Mouse (Mus musculus) adrenal gland, postnatal 36 days (tissue): ENCODE measurements around the gene Hp. TPM values are rescaled to one million over a fixed set of nuclear protein-coding genes. Genes with fewer than 3 reads are reported as not detected.
A peak's percentile ranks its signal among the peaks of the same experiment; 100 is the strongest.

Experiments used
- DNase-seq, 2 experiments: peaks; one replicate each; pipeline ENCODE4 v3.0.0; 2021; ENCODE audit warnings: mixed read lengths in 1 of 2
- total RNA-seq, 2 experiments: library from RNA; stranded (reverse); gene quantifications; 2 replicates each; pipeline ENCODE4 v1.2.3; 2021

Gene Hp
- total RNA-seq, 2 experiments from 2014 or later = 71.7 to 252 TPM

DNA sequence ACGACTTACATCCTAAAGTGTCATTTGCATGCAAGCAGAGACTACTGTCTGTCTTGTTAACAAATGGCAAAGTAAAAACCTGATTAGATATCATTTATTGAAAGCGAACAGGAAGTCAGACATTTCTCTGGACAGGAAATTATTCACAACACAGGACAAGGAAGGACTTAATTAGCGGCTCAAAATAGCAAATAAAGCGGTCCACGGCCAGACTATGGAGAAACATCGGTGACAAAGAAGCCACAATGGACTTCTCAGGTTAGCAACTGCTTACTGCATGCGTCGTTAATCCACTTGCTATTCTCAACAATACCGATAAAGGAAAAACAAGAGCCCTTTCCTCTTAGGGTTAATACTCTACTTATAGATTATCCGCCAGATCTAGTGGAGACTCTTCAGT lies 14.2 kb downstream of the Hp start:
- no peak for DNase-seq

DNA sequence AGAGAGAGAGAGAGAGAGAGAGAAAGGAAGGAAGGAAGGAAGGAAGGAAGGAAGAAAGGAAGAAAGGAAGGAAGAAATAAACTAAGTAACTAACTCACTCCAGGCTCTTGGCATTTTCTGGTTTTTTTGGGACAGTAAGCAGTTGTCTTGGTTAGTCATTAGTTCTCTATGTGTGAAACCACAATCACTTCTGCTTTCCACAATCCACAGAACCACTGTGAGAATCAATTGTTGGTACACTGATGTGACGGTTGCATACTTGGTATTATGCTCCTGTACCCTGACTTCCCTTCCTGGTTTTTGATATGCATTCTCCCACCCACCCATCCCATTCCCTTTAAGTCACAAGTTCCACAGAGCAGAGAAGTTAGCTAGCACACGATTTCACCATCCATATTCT lies 15.1 kb downstream of the Hp start:
- DNase-seq = no peak

DNA sequence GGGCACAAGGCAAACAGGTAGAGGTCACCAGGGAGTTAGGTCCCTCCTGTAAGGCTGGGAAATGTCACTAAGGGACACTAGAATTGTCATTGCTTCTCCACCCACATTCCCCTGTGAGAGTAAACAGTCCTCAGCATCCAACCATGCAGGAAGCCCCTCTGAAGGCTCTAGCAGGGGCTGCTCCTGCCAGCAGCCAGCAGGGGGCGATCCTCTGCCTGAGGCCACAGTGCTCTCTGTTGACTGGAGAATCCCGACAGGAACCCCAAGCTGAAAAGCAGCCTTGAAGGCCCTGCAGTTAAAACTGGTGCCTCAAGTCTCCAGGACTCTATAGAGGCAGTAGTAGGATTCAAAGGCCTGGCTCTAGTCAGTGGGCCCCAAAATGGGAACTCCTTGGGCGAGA lies 27.3 kb downstream of the Hp start:
- DNase-seq = peak in 1 of 2 experiments; percentile 38

DNA sequence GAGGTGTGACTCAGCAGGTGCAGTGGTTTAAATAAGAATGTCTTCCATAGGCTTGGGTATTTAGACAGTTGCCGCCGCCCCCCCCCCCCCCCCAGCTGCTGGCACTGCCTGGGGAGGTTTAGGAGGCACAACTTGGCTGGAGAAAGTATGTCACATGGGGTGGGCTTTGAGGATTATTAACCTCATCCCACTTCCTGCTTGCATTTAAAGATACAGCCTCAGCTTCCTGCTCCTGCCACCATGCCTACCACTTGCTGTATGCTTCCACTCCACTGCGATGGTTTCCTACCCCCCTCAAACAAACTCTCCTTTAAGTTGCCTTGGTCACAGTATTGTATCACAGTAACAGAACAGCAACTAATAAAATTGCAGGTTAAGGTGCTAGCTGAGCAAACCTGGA lies 34.9 kb downstream of the Hp start:
- DNase-seq = no peak

GRCm38 (mm10) chr8:109542748-109543519 lies 36.0 kb downstream of the Hp start:
- no peak for DNase-seq

DNA sequence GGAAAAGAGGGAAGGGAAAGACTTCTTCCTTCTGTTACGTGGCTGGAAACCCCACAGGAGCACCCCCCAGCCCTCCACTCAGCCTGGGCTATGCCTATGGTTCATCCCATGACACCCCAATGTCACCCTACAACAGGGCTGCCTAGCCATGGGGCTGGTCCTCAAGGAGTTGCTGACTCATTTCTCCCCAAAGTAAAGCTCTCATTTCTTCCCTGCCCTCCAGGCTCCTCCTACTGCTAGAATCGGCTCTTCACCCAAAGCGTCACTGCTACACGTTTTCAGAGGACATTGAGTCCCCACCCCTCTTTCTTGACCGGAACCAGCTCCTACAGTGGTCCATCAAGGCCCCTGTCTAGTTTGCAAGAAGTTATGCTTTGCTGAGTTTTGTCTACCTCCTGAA lies 36.8 kb downstream of the Hp start:
- no peak for DNase-seq

DNA sequence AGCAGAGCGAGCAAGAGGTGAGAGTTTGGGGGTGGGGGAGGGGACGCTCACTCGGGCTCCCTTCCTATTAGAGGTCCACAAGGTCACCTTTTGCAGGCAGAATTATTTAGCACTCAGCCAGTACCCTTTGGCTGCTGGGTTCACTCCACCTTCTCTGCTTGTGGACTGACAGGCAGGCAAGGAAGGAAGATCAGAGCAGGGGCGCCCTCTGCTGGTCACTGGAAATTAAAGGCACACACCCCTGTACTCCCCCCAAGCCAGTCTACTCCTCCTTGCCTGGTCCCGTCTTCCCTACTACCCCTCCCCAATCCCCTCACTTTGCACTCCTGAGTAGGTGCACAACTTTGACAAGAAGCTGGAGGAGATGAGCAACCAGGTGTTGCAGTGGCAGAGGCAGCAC lies 42.3 kb downstream of the Hp start:
- peak; percentile 76 to 79 for DNase-seq

GRCm38 (mm10) chr8:109535140-109535990 lies 43.6 kb downstream of the Hp start:
- DNase-seq = peak; percentile 34 to 47

Other genes starting within 250 kb of the Hp start
- not detected for gene Pmfbp1, start 85.1 kb downstream of the Hp start, total RNA-seq
- gene Dhx38, start 13.3 kb downstream of the Hp start, total RNA-seq = 10 to 100 TPM; 22.7 to 24.8 TPM
- gene Txnl4b, start 13.3 kb downstream of the Hp start, total RNA-seq = 10 to 100 TPM in 1 of 2 experiments, 1 to 10 TPM in 1; 9.4 to 11.0 TPM
- gene Dhodh, start 29.5 kb upstream of the Hp start, total RNA-seq = 10 to 100 TPM; 20.3 to 25.7 TPM
- gene Pkd1l3, start 35.3 kb upstream of the Hp start, total RNA-seq = under 1 TPM; 0.23 to 0.33 TPM
- 10 to 100 TPM; 85.7 to 89.3 TPM for gene Ist1, start 114.1 kb upstream of the Hp start, total RNA-seq
- gene Zfp821, start 126.4 kb upstream of the Hp start, total RNA-seq = 10 to 100 TPM in 1 of 2 experiments, 1 to 10 TPM in 1; 9.9 to 10.9 TPM
- gene Atxn1l, start 158.6 kb upstream of the Hp start, total RNA-seq = 10 to 100 TPM; 39.2 to 50.2 TPM
- gene Ap1g1, start 199.4 kb upstream of the Hp start, total RNA-seq = 10 to 100 TPM; 86.6 to 96.0 TPM